Mouse (Mus musculus) midbrain, postnatal 0 days (tissue): ENCODE measurements around the gene Pafah1b3. TPM values are rescaled to one million over a fixed set of nuclear protein-coding genes. Genes with fewer than 3 reads are reported as not detected.

Experiments
- ATAC-seq: fragments of 200-750 bp; cut with Nextera tagmentation; 2 replicates; pipeline ENCODE4 v1.8.0; 2017; ENCODE audit warnings: moderate number of reproducible peaks, mild to moderate bottlenecking, moderate TSS enrichment, moderate library complexity; ENCODE audit not compliant: low FRiP score
- DNase-seq: peaks from one replicate; pipeline ENCODE4 v3.0.0-alpha.2; 2015; ENCODE audit warnings: low spot score
- H3K27ac ChIP-seq: fragments of 300-500 bp; sonication (generic); 2 replicates; pipeline ENCODE4 v1.5.1; 2014; ENCODE audit warnings: low read depth, mild to moderate bottlenecking, low read length, mixed read lengths
- H3K27me3 ChIP-seq: fragments of 300-500 bp; sonication (generic); 2 replicates; pipeline ENCODE4 v1.6.1; 2014; ENCODE audit warnings: low read length, control low read depth, mixed read lengths; ENCODE audit not compliant: insufficient read depth
- H3K36me3 ChIP-seq: fragments of 300-500 bp; sonication (generic); 2 replicates; pipeline ENCODE4 v1.6.1; 2014; ENCODE audit warnings: low read length, control low read depth, mixed read lengths; ENCODE audit not compliant: insufficient read depth
- H3K4me1 ChIP-seq: fragments of 300-500 bp; sonication (generic); 2 replicates; pipeline ENCODE4 v1.6.1; 2014; ENCODE audit warnings: mild to moderate bottlenecking, control low read depth, antibody characterized with exemption, low read length, mixed read lengths; ENCODE audit not compliant: insufficient read depth
- H3K4me2 ChIP-seq: fragments of 300-500 bp; sonication (generic); 2 replicates; pipeline ENCODE4 v1.6.1; 2014; ENCODE audit warnings: low read depth, mild to moderate bottlenecking, low read length, mixed read lengths; ENCODE audit not compliant: poor library complexity, severe bottlenecking
- H3K4me3 ChIP-seq: fragments of 300-500 bp; sonication (generic); 2 replicates; pipeline ENCODE4 v1.5.1; 2014; ENCODE audit warnings: low read depth, mild to moderate bottlenecking, low read length, moderate library complexity
- H3K9ac ChIP-seq: fragments of 300-500 bp; sonication (generic); replicated peaks from 2 replicates; pipeline ENCODE4 v1.6.1; 2014; ENCODE audit warnings: mild to moderate bottlenecking, low read length, moderate library complexity, mixed read lengths; ENCODE audit not compliant: poor library complexity, severe bottlenecking
- H3K9me3 ChIP-seq: fragments of 300-500 bp; sonication (generic); 2 replicates; pipeline ENCODE4 v1.6.1; 2016; ENCODE audit warnings: low read length, control low read depth
- CTCF ChIP-seq: IDR thresholded peaks from 2 replicates; pipeline ENCODE4 v1.5.1; 2016; ENCODE audit warnings: antibody characterized with exemption, mild to moderate bottlenecking
- WGBS: fragments of 180-500 bp; shearing (Covaris S2); extraction: QIAGEN DNeasy Blood & Tissue Kit; methylation state at CpG from one replicate; pipeline ENCODE4 v1.1.7; 2014; 5-methylcytosine and 5-hydroxymethylcytosine counted together
- polyA plus RNA-seq: library from polyadenylated mRNA; unstranded; fragments of >200 nt; fragmentation: Nextera tagmentation; extraction: Ambion mirVana; gene quantifications from 2 replicates; pipeline ENCODE4 v1.2.1, GENCODE M21; 2015
- total RNA-seq: library from RNA; depleted of rRNA; stranded (reverse); fragments of >200 nt; gene quantifications from 2 replicates; pipeline ENCODE4 v1.2.3, GENCODE M21; 2014

Pafah1b3 gene
- total and polyA plus RNA-seq, 2 experiments from 2014 or later = 604 to 661 TPM

DNA sequence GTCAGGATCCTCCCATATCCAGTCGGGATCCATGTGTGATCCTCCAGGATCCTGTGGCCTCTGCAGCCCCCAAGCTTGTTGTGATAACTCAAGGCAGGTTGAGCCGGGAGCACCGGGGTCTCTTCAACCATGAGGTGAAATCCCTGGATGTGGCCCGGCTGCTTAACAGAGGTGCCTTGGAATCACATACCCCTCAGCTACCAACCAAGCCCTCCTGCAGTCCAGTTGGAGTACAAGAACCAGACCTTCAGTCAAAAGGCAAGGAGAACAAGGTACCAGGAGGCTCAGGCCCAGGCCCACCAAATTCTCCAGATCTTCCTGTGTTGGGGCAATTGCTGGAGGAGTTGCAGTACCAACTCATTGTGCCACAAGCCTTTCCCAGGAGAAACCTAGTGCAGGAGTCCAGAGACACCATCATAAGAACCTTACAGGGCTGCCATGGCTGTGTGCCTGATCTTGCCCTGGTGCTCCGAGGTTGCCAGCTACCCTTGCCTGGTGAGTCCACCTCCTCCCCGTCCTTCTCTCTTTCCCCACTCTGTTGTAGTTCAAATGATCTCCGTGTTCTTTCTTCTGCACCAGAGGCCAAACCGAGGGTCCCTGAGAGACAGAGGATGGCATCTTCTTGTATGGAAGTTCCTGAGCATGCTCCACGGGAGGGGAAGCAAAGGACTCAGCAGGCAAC is 5.4 kb upstream of the Pafah1b3 start:
- Histone ChIP-seq H3K36me3 (peaks cover 8% of the 10 kb centered on the region; the same call in 1 of the 2 replicates), H3K27me3 (no peaks in the 10 kb centered on the region), H3K4me1 (0 out of 2 replicates have a peak, but pooled peaks cover 5% of the 10 kb centered on the region), H3K4me3 (no peak overlapping the region), H3K9me3 (no peaks in the 10 kb centered on the region), H3K27ac (no peak overlapping the region), H3K9ac (no peak overlapping the region), H3K4me2 (no peak overlapping the region)
- WGBS = 69% methylated on average over 9 of the region's 9 CpGs
- ATAC-seq (no peak), DNase-seq (no peak)
- TF ChIP-seq CTCF = no peak

DNA sequence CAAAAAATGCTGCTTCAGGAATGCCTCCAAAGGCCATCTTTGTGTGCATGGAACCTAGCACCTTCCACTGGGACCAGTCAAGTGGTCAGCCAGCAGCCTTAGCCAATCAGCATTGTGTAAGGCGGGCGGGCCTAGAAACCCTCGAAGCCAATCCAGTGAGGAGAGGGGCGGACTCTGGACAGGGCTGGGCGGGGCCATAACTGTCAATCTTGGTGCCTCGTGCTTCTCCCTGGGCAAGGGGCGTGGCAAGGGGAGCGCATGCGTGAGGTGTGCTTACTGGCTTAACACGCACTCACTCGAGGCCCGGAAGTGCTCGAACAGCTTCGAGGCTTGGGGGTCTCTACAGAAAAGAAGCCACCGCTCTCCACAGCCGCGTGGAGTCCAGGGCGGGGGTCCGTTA is 3.3 kb upstream of the Pafah1b3 start, which contains the start of gene Prr19:
Gene Prr19 (plus strand): TSS at position 349 of the 400 bp plus-strand sequence.
- H3K9me3 ChIP-seq = no peaks in the 10 kb centered on the region
- DNase-seq (peak; percentile 82), ATAC-seq (peak; percentile 66)
- H3K27me3 ChIP-seq = no peaks in the 10 kb centered on the region
- H3K4me2 ChIP-seq = peak within 1 kb of the TSS; percentile 15; the same call in 1 of the 2 replicates
- 52% methylated on average over 19 of the region's 19 CpGs for WGBS
- H3K9ac ChIP-seq = no peak within 1 kb of the TSS
- no peak within 1 kb of the TSS for H3K4me3 ChIP-seq
- no peaks in the 10 kb centered on the region for H3K36me3 ChIP-seq
- H3K4me1 ChIP-seq = peaks cover 7% of the 10 kb centered on the region; the same call in 1 of the 2 replicates
- no peak for TF ChIP-seq CTCF
- H3K27ac ChIP-seq = no peak within 1 kb of the TSS

DNA sequence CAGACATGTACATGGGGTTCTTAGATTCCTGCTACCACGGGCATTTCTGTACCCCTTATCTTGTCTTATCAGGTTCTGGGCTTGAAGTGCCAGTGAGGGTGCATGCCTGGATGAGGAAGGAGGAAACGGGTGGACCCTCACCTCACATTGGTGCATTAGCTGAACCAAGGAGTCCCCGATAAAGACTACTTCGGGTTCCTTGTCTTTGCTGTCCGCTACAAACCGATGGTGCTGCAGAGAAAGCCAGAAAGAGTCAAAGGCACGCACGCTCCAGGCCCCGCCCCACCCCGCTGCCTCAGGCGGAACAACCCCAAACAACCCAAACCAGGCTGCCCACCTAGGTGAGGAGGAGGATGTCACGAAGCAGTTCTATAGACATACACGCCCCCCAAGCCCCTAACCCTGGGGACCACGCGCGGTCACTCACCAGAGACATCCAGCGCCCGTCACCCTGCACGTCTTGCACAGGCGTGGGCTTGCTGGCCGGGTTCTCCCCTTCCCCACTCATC is 787 bp downstream of the Pafah1b3 start:
- ATAC-seq (peak; percentile 24), DNase-seq (peak; percentile 15)
- H3K9me3 ChIP-seq = no peaks in the 10 kb centered on the region
- H3K9ac ChIP-seq = peak overlapping the region; percentile 68
- no peak for TF ChIP-seq CTCF
- no peaks in the 10 kb centered on the region for H3K27me3 ChIP-seq
- H3K4me2 ChIP-seq = peak overlapping the region; percentile 55
- H3K4me3 ChIP-seq = peak overlapping the region; percentile 73
- under 1% methylated on average over 21 of the region's 21 CpGs for WGBS
- peaks cover 6% of the 10 kb centered on the region; the same call in 1 of the 2 replicates for H3K4me1 ChIP-seq
- peaks cover 21% of the 10 kb centered on the region for H3K36me3 ChIP-seq
- peak overlapping the region; percentile 91 for H3K27ac ChIP-seq

DNA sequence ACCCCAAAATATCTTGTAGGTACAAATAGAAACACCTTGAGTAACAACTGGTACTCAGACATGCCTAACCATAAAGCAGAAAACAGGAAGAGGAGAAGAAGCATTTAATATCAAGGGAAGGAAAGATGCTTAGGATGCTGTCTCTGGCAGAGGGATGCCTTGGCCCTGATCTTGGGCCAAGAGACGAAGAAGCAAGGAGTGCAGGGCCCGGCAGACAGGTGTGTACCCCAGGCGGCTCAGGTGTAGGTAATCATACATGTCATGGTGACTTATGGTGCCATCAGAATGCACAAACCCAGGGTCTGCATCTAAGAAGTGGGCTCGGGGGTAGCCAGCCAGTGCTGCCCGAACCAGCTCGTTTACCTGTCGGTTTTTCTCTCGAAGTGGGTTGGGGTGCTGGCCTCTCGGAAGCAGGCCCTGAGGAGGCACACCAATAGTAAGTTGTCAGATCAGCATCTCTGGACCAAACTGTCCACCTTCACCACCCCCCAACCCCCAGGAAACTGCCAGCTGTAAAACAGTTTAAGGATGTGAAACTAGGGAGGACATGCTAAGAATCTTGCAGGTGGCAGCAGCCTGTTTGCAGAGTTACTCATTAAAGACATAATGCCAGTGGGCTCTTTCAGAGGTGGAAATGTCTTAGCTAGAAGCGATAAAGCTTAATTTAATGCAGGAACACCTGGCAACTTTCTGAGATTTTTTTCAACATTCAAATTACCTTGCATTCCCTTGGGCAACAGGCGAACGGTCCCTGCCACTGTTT is 2.6 kb downstream of the Pafah1b3 start:
- no peak for TF ChIP-seq CTCF
- H3K9me3 ChIP-seq = no peaks in the 10 kb centered on the region
- 88% methylated on average over 12 of the region's 12 CpGs for WGBS
- no peaks in the 10 kb centered on the region for H3K27me3 ChIP-seq
- no peak for ATAC-seq
- no peak for DNase-seq
- H3K9ac ChIP-seq = no peak overlapping the region
- H3K4me2 ChIP-seq = no peak overlapping the region
- H3K27ac ChIP-seq = no peak overlapping the region
- H3K36me3 ChIP-seq = peaks cover 39% of the 10 kb centered on the region
- no peak overlapping the region for H3K4me3 ChIP-seq
- peaks cover 6% of the 10 kb centered on the region; the same call in 1 of the 2 replicates for H3K4me1 ChIP-seq

GRCm38 (mm10) chr7:25294495-25294894 is 3.3 kb downstream of the Pafah1b3 start:
- no peaks in the 10 kb centered on the region for H3K9me3 ChIP-seq
- H3K4me1 ChIP-seq = peaks cover 6% of the 10 kb centered on the region; the same call in 1 of the 2 replicates
- ATAC-seq (no peak), DNase-seq (no peak)
- peaks cover 43% of the 10 kb centered on the region for H3K36me3 ChIP-seq
- no peak overlapping the region for H3K4me2 ChIP-seq
- no peak for TF ChIP-seq CTCF
- WGBS = 98% methylated on average over 4 of the region's 4 CpGs
- no peak overlapping the region for H3K27ac ChIP-seq
- H3K9ac ChIP-seq = no peak overlapping the region
- H3K4me3 ChIP-seq = no peak overlapping the region
- H3K27me3 ChIP-seq = no peaks in the 10 kb centered on the region
